Mouse (Mus musculus): ENCODE data around the gene Fam206a.

Fam206a gene

GRCm38 (mm10) chr4:56845896-56846533 is 43.9 kb downstream of the Fam206a start:
- no peak for DNase-seq

GRCm38 (mm10) chr4:56847400-56847799 is 45.3 kb downstream of the Fam206a start:
- DNase-seq: no peak

DNA sequence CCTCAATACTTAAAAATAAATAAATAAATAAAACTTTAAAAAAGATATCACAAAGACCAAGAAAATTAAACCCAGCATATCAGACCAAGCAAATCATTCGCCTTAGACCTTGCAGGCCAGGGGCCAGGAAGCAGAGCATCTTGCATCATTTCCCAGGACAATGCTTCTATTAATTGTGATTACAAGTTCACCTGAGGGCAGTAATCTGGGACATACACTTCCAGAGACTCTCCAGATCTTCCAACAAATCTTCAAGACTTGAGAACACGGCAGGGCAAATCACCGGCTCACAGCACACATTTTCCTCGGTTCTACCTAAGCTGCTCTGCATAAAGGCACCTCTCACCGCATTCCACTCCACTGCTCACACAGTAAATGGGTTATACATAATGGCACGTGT is 45.9 kb downstream of the Fam206a start:
- DNase-seq: no peak

- DNase-seq: no peak
Observed at GRCm38 (mm10) chr4:56850724-56851123, 48.6 kb downstream of the Fam206a start.

DNA sequence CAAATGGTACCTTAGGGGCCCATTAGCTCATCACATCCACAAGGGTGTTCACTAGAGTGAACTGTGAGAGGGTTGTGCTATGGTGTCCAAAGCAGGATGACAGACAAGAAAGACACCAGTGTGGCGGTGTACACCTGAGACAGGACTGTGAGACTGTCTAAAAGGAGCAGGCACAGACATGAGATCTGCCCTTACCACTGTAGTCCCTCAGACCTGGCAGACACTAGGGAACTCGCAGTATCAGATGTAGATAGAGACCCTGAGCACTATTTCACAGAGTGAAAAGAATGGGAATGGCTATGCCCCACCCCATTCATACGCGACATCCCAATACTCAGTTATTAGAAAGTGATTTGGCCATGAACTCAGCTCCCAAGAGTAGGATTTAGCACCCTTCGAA is 53.8 kb downstream of the Fam206a start:
- DNase-seq: no peak

GRCm38 (mm10) chr4:56856371-56856949 is 54.3 kb downstream of the Fam206a start:
- DNase-seq: no peak

DNA sequence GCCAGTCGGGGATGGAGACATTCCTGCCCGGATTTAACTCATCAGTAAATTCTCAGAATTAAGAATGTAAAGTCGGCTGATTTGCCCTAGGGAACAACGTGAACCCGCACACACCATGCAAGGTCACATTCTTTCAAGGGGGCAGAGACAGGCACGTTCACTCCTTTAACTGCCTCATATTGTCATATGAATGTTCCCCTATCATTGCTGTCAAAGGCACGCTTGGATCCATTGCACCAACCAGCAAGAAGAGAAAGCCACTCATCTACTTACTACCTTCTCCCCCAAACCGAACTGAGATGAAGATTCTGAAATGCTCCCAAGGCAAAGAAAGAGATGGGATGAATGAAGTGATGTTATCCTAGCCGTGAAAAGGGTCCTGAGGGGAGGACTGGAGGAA is 56.6 kb downstream of the Fam206a start:
- no peak for DNase-seq
